Mouse (Mus musculus) forebrain, postnatal 0 days (tissue): ENCODE data around the gene Get4. TPM values are rescaled to one million over a fixed set of nuclear protein-coding genes. Genes with fewer than 3 reads are reported as not detected.

Experiments
- ATAC-seq: fragments of 200-750 bp; cut with Nextera tagmentation; 2 replicates; pipeline ENCODE4 v1.8.0; 2017; ENCODE audit warnings: mild to moderate bottlenecking, moderate library complexity
- DNase-seq: peaks from one replicate; pipeline ENCODE4 v3.0.0-alpha.2; 2015
- H3K27ac ChIP-seq: fragments of 300-500 bp; sonication (generic); 2 replicates; pipeline ENCODE4 v1.5.1; 2014; ENCODE audit warnings: low read depth, mild to moderate bottlenecking, antibody characterized with exemption, low read length, moderate library complexity, mixed read lengths
- H3K27me3 ChIP-seq: fragments of 300-500 bp; sonication (generic); 2 replicates; pipeline ENCODE4 v1.6.1; 2014; ENCODE audit warnings: mild to moderate bottlenecking, low read length, mixed read lengths; ENCODE audit not compliant: insufficient read depth
- H3K36me3 ChIP-seq: fragments of 300-500 bp; sonication (generic); 2 replicates; pipeline ENCODE4 v1.6.1; 2014; ENCODE audit warnings: mild to moderate bottlenecking, moderate library complexity; ENCODE audit not compliant: insufficient read depth
- H3K4me1 ChIP-seq: fragments of 300-500 bp; sonication (generic); 2 replicates; pipeline ENCODE4 v1.6.1; 2014; ENCODE audit warnings: antibody characterized with exemption; ENCODE audit not compliant: insufficient read depth
- H3K4me2 ChIP-seq: fragments of 300-500 bp; sonication (generic); 2 replicates; pipeline ENCODE4 v1.6.1; 2014; ENCODE audit warnings: low read depth, mild to moderate bottlenecking, moderate library complexity
- H3K4me3 ChIP-seq: fragments of 300-500 bp; sonication (generic); 2 replicates; pipeline ENCODE4 v1.5.1; 2014; ENCODE audit warnings: low read depth, low read length, mixed read lengths
- H3K9ac ChIP-seq: fragments of 300-500 bp; sonication (generic); 2 replicates; pipeline ENCODE4 v1.6.1; 2014; ENCODE audit warnings: mild to moderate bottlenecking
- H3K9me3 ChIP-seq: fragments of 300-500 bp; sonication (generic); 2 replicates; pipeline ENCODE4 v1.6.1; 2016; ENCODE audit warnings: low read length
- CTCF ChIP-seq: sonication (generic); IDR thresholded peaks from 2 replicates; pipeline ENCODE4 v1.5.1; 2016; ENCODE audit warnings: antibody characterized with exemption, control low read depth, low read depth
- WGBS: fragments of 180-500 bp; shearing (Covaris S2); extraction: QIAGEN DNeasy Blood & Tissue Kit; methylation state at CpG from one replicate; pipeline ENCODE4 v1.1.7; 2014; 5-methylcytosine and 5-hydroxymethylcytosine counted together
- polyA plus RNA-seq: library from polyadenylated mRNA; unstranded; fragments of >200 nt; fragmentation: Nextera tagmentation; extraction: Ambion mirVana; gene quantifications from 2 replicates; pipeline ENCODE4 v1.2.1, GENCODE M21; 2015
- total RNA-seq: library from RNA; depleted of rRNA; stranded (reverse); fragments of >200 nt; gene quantifications from 2 replicates; pipeline ENCODE4 v1.2.3, GENCODE M21; 2014

Gene Get4
- total and polyA plus RNA-seq, 2 experiments from 2014 or later = 48.8 to 139 TPM

GRCm38 (mm10) chr5:139241022-139241761 is 10.9 kb upstream of the Get4 start:
- Histone ChIP-seq H3K9me3 (no peaks in the 10 kb centered on the region), H3K4me3 (no peak overlapping the region), H3K9ac (no peak overlapping the region), H3K36me3 (peaks cover 96% of the 10 kb centered on the region), H3K27me3 (no peaks in the 10 kb centered on the region), H3K4me2 (no peak overlapping the region), H3K4me1 (no peaks in the 10 kb centered on the region), H3K27ac (no peak overlapping the region)
- ATAC-seq (no peak), DNase-seq (no peak)
- WGBS = 91% methylated on average over 15 of the region's 15 CpGs
- TF ChIP-seq CTCF = no peak

GRCm38 (mm10) chr5:139243384-139243783 is 8.7 kb upstream of the Get4 start:
- ATAC-seq = no peak
- Histone ChIP-seq H3K27me3 (no peaks in the 10 kb centered on the region), H3K27ac (no peak overlapping the region), H3K4me1 (no peaks in the 10 kb centered on the region), H3K9ac (no peak overlapping the region), H3K4me2 (no peak overlapping the region), H3K9me3 (no peaks in the 10 kb centered on the region), H3K36me3 (peaks cover 96% of the 10 kb centered on the region), H3K4me3 (no peak overlapping the region)
- no peak for DNase-seq
- TF ChIP-seq CTCF = no peak
- 67% methylated on average over 1 of the region's 1 CpGs for WGBS

- TF ChIP-seq CTCF = no peak
- 96% methylated on average over 3 of the region's 3 CpGs for WGBS
These were observed 4.4 kb upstream of the Get4 start for GRCm38 (mm10) chr5:139247767-139248166.

GRCm38 (mm10) chr5:139248846-139249245 is 3.3 kb upstream of the Get4 start:
- Histone ChIP-seq H3K4me2 (no peak overlapping the region), H3K27me3 (no peaks in the 10 kb centered on the region), H3K4me3 (no peak overlapping the region), H3K27ac (no peak overlapping the region), H3K9me3 (no peaks in the 10 kb centered on the region), H3K9ac (no peak overlapping the region), H3K36me3 (peaks cover 66% of the 10 kb centered on the region), H3K4me1 (peaks cover 8% of the 10 kb centered on the region)
- WGBS = 80% methylated on average over 3 of the region's 3 CpGs
- DNase-seq (no peak), ATAC-seq (no peak)
- no peak for TF ChIP-seq CTCF

More at GRCm38 (mm10) chr5:139247767-139248166, 4.4 kb upstream of the Get4 start:
- H3K4me2 ChIP-seq = no peak overlapping the region
- H3K9ac ChIP-seq = no peak overlapping the region
- ATAC-seq (no peak), DNase-seq (no peak)
- no peaks in the 10 kb centered on the region for H3K4me1 ChIP-seq
- no peaks in the 10 kb centered on the region for H3K27me3 ChIP-seq
- H3K27ac ChIP-seq = no peak overlapping the region
- peaks cover 77% of the 10 kb centered on the region for H3K36me3 ChIP-seq
- H3K4me3 ChIP-seq = no peak overlapping the region
- H3K9me3 ChIP-seq = no peaks in the 10 kb centered on the region

- DNase-seq = no peak
- H3K4me3 ChIP-seq = no peak overlapping the region
- no peaks in the 10 kb centered on the region for H3K9me3 ChIP-seq
- H3K4me2 ChIP-seq = peak overlapping the region; percentile 94; the same call in 1 of the 2 replicates
- H3K36me3 ChIP-seq = peaks cover 44% of the 10 kb centered on the region
- no peak for ATAC-seq
- peaks cover 8% of the 10 kb centered on the region for H3K4me1 ChIP-seq
- 87% methylated on average over 7 of the region's 7 CpGs for WGBS
- peak overlapping the region; percentile 66 for H3K9ac ChIP-seq
- no peaks in the 10 kb centered on the region for H3K27me3 ChIP-seq
- no peak overlapping the region for H3K27ac ChIP-seq
- TF ChIP-seq CTCF = no peak
These were observed 845 bp upstream of the Get4 start for GRCm38 (mm10) chr5:139251279-139251678.

GRCm38 (mm10) chr5:139251736-139252080 is 416 bp upstream of the Get4 start:
- Histone ChIP-seq H3K27me3 (no peaks in the 10 kb centered on the region), H3K4me3 (peak overlapping the region; percentile 43), H3K4me2 (peak overlapping the region; percentile 94), H3K27ac (peak overlapping the region; percentile 89), H3K9me3 (no peaks in the 10 kb centered on the region), H3K9ac (peak overlapping the region; percentile 66), H3K4me1 (peaks cover 8% of the 10 kb centered on the region), H3K36me3 (peaks cover 40% of the 10 kb centered on the region)
- no peak for DNase-seq
- no peak; the same call in 1 of the 2 replicates for ATAC-seq
- WGBS = 2% methylated on average over 8 of the region's 8 CpGs
- peak; percentile 45 for TF ChIP-seq CTCF

- Histone ChIP-seq H3K4me3 (peak overlapping the region; percentile 74), H3K36me3 (peaks cover 32% of the 10 kb centered on the region), H3K4me1 (peaks cover 8% of the 10 kb centered on the region), H3K9me3 (no peaks in the 10 kb centered on the region), H3K27me3 (no peaks in the 10 kb centered on the region), H3K4me2 (peak overlapping the region; percentile 94), H3K27ac (peak overlapping the region; percentile 88), H3K9ac (peak overlapping the region; percentile 74)
- TF ChIP-seq CTCF = no peak; the same call in 1 of the 2 replicates
- DNase-seq (no peak), ATAC-seq (0 out of 2 replicates have a peak, but pooled peaks have one; percentile 0)
- WGBS = 2% methylated on average over 7 of the region's 7 CpGs
These were observed 754 bp downstream of the Get4 start for GRCm38 (mm10) chr5:139252910-139253245.
